Mouse (Mus musculus) spleen, adult 2 months (tissue): ENCODE data around the gene Ttc9.

Source experiments
- CTCF ChIP-seq: fragments of 200-500 bp; IDR thresholded peaks from 2 replicates; pipeline ENCODE4 v1.5.1; 2011; ENCODE audit warnings: mild to moderate bottlenecking, inconsistent platforms; ENCODE audit not compliant: insufficient read depth, insufficient read length, insufficient replicate concordance; ENCODE audit errors: extremely low read depth
- POLR2A ChIP-seq: fragments of 200-500 bp; IDR thresholded peaks from 2 replicates; pipeline ENCODE4 v1.6.1; 2011; ENCODE audit warnings: low read depth, low read length, inconsistent platforms

GRCm38 (mm10) chr12:81623377-81623776, 7.7 kb upstream of the Ttc9 start:
- TF ChIP-seq CTCF (no peak), POLR2A (no peak)
